Mouse (Mus musculus) fat pad, adult 2 months (tissue): ENCODE measurements around the gene Mapkbp1.

Experiments used
- DNase-seq: peaks from one replicate; pipeline ENCODE4 v3.0.0-alpha.2; 2011; ENCODE audit warnings: low read depth, low spot score; ENCODE audit errors: extremely low read depth

Mapkbp1 gene

DNA sequence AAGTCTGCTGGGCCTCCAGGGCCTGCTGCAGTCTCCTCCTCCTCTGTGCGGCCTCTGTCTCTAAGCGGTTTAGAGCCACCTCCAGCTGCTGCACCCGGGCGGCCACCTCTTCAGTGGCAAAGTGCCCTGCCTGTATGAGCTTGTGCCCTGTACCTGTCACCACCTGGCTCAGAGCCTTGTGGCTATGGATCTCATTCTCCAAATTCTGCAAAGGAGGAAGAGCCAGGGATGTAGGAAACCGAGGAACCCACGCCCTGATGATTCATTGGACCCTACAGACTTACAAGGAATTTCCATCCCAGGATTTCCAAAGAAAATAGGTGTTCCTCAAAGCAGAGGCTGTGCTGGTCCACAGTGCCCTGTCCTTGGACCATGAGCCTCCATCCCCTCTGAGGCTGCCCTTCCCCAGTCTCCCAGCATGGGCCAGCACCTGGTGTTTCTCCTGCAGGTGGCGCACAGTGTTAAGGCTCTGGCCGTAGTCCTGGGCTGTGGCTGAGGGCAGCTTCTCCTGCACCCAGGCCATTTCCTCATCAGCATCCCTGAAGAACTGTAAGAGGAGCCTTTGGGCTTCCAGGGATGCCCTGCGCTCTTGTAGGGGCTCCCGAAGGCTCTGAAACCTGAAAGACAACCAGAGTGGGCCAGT, 77.3 kb downstream of the Mapkbp1 start:
- no peak for DNase-seq

DNA sequence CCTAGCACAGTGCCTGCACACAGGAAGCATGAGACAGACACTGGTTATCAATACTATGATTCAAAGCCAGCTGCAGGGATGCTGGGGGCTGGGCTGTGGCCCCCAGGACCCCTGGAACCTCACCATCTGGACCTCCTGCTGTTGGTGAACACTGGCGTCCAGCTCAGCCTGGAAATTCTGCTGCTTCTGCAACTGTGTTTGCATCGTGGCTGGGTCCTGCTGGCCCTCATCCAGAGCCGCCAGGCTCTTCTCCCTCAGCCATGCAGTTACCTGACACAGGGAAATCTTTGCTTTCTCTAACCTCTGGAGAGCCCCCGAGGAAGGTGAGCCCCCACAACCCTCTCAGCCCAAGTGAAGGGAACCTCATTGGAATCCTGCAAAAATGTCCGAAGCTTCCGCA, 78.9 kb downstream of the Mapkbp1 start:
- no peak for DNase-seq

DNA sequence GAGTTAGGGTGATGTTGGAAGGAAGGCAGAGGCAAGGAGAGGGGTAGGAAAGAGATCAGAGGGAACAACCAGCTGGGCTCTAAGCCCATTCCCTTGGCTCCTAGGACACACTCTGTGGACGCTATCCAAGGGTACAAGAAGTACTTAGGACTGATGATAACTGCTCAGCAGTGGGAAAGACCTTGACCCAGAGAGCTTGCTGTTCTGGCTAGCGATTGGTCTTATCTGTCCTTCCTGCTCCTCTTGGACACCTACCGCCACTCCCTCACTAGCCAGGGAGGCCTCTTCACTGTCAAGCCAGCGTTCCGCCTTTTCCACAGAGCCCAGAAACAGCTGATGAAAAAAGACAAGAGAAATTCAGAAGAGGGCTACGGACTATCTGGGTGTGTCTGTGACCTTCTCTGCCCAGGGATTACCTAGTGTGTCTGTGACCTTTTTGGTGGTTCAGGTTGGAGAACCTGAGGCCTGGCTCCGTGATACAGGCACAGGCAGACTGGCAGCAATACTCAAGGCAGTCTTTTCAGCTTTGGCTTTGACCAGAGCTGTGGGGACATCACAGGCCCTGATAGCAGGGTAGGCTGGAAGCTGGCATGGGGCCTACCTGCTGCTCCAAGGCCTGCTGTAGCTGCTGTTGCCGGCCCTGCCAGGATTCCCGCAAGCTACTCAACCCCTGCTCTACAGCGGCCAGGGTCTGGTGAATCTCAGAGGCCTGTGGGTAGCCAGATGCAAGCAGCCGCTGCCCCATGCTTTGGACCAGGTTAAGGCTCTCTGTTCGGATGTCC, 82.5 kb downstream of the Mapkbp1 start:
- DNase-seq, result no peak

DNA sequence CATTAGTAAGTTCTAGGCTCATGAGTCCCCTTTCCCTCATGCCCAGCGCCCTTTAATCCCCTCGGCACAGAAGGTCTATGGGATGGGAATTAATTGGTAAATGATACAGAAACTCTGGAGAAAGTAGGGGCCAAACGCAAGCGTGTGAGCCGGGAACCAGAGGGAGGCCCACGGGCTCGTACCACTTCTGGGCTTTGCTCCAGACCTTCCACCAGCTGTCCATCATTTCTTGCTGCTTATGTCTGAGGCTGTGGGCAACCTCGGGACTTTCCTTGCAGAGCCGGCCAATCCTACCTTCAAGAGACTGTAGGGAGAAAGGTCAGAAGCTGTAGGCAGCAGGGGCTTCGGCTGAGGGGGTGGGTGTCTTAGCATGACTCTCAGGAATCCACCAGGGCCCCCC, 83.4 kb downstream of the Mapkbp1 start:
- no peak for DNase-seq

DNA sequence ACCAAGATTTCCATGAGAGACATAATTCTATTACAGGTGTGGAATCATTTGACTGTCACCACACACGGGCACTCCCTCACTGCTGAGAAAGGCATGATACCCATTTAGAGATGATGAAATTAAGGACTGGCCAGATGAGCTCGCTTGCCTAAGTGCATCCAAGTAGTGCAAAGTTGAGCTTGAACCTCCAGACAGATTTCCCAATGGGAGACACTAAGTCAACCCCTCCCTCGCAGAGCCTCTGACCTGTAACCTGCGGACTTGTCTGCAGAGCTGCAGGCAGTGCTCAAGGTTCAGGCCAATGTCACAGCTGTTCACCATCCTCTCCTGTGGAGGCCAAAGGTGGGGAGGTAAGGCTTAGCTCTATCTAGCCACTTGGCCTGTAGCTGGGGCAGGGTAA, 86.3 kb downstream of the Mapkbp1 start:
- peak; percentile 94 for DNase-seq

DNA sequence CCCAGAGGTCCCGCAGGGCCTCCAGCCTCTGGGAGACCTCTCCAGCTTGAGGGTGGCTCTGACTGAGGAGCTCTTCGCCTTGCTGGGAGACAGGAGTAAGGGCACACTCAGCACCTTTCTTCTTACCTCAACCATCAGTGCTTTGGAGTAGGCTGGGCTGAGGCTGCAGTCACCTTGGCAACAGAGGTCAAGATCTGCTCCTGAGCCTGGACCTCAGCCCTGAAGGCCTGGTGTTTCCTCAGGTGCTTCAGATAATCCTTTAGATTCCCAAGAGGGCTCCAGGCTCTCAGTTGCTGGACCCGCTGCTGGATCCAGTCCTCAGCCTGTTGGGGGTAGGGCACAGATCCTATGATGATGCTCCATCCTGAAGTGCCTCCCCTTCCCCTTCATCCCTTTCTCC, 87.0 kb downstream of the Mapkbp1 start:
- DNase-seq, result no peak

DNA sequence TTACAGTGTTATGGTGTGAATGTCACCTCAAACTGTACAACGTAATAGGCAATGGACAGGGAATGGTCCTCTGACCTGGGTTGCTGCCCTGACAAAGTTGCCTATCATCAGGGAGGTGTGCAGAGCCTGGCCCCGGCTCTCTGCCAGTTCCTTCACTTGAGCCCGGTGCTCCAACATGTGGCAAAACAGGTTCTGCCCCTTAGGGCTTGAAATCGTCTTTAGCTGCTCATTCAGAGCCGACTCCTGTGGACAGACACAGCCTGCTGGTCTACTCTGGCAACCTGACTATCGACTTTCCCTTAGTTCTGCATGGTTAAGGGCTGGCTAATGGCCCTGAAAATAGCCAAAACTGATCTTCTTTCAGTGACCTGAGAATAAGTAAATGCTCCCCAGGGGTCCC, 87.7 kb downstream of the Mapkbp1 start:
- DNase-seq, result peak; percentile 95

DNA sequence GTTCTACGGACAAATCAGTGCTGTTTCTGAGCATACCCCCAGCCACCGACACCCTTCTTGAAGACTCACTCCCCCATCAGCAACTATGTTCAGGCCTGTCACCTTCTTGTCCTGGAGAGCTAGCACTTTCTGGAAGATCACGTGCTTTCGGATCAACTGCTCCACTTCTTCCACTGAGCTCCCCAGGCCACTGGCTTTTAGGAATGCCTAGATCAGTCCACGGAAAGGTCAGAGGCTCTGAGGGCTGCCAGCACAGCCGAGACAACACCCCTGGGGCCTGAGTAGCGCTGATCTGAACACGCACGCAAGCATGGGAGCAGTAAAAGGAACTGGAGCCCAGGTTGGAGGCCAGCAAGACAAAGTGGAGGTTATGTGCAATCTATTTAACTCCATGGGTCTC, 88.2 kb downstream of the Mapkbp1 start:
- peak; percentile 36 for DNase-seq

DNA sequence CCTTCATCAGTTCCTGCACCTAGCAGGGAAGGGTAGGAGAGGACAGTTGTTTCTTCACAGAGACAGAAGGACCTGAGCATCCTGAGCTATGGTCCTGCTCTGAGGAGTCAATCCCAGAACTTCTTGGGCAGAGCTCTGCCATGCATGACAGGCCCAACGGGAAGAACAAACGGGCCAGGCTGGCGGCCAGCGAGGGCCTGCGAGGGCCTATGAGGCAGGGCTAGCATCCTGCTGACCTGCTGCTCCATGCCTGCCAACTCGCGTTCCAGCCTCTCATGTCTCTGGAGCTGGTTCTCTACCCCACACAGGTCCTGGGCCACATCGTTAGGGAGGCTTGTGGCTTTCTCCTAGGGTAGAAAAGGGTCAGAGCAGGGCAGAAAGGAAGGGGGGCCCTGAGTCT, 89.7 kb downstream of the Mapkbp1 start:
- no peak for DNase-seq

DNA sequence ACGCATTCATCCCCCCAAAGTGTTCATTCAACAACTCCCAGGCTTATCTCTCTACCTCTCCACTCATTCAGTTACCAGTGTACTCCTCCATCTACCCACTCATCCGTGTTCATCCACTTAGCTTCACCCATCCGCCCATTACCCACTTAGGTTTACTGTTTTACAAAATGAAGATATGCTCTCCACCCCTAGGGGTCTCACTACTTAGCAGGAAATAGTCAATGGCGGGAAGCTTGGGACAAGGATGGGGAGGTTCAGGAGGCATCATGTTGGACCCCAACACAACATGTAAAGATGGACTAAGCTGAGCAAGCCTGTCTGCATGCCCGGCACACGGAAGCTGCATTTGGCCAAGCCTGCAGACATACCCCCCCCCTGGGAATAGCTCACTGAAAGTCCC, 92.1 kb downstream of the Mapkbp1 start:
- no peak for DNase-seq

DNA sequence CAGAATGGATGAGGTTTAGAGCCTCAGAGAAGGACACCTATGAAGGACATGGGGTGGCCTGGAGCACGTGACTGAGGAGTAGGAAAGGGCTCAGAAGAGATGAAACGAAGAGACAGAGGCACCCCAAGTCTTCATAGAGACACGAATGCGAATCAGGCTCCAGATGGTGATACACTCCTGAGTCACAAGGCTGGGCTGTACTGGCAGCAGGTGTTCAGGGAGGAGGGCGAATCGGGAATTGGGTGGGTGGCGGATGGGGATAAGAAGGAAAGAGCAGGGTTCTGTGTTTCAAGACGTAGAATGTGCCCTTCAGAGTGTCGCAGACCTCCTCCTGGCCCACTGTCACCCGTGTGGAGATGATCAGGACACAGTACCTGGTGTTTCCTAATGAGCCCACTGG, 92.7 kb downstream of the Mapkbp1 start:
- no peak for DNase-seq

DNA sequence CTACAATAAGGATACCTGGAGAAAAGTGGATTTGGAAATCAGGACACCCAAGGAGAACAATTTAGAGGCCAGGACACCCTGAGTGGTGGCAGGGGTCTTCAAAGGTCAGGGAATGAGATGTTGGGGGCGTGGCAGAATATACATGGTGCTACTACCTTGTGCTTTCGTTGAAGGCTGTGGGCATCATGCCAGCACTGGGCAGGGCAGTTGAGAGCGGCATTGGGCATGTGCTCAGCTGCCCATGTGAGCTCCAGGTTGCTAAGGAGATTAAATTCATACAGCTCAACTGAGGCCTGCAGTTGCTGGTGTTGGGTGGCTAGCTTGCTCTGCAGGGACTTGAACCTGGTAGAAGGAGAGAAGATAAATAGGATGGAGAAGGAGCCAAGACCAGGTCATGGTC, 93.7 kb downstream of the Mapkbp1 start:
- no peak for DNase-seq

DNA sequence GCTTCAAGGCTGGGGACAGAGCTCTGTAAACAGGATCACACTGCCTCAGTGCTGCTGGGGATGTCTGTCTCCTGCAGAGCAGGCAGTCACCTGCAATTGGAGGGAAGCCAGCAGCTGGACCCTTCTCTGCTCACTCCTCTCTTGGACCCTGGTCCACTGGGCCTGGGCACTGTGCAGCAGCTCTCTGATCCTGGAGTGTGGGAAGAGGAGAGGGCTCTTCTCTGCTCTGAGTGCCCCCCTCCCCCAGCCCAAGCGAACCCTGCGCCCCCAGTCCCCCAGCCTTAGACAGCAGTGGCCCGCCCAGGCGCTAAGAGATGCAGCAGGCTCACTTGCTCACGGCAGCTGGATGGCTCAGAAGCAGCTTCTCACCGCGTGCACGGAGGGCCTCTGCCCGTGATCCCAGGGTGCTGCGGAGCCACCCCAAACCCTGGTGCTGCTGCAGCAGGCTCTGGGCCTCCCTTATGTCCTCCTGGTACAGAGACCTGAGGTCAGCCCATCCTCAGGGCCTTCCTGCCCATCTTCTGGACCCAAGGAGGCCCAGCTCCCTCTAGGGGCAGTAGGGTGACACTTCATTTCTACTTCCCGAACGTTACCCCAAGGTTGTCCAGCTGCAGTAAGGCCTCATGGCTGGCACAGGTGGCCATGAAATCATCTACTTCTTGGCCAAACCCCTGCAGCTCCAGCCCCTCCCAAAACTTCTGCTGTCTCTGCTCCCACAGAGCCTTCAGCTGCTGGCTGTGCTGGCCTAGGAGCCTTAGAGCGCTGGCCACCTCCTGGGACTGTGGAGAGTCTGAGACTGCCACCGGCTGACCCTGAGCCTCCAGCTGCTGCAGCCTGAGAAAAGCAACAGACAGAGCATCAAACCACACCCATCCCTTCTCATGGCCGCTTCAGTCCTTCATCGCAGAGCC, 96.3 kb downstream of the Mapkbp1 start:
- DNase-seq, result no peak

DNA sequence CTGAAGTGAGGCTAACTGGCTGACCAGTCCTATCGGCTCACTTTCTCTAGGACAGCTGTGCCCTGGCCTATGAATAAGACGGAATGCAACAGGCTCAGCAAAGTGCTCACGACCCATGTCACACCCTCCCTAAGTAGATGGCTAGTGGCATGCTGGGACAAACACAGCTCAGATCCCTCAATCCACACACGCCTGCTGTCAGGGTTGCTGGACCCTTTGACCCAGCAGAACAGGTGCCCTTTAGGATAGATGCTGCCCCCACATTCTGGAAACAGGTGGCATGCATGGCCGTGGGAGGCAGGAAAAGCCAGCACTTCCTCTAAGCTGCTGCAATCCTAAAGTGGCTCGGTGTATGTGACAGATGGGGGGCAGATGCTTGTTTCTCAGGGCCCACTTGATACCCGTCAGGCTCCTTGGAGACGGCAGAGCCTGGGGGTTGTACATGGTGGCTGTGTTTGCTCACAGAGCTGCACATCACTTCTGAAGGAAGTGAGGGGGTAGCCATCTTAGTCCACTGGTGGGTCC, 97.0 kb downstream of the Mapkbp1 start:
- DNase-seq, result no peak

DNA sequence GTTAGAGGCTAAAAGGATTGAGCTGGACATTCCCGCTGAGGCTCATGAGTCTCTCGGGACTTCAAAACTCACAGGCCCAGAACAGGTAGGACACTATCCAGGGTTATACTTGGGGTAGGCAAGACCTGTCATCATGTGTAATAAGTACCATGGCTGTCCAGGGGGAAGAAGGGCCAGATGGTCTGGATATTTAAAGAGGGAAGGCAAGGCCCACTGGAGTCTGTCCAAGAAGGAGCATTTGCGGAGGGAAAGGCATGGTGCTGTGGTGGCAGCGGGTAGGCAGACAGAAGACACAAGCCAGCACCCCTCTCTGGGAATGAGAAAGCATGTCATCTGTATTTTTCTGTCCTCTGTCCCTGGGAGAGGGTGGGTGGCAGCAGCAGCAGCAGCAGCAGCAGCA, 101.6 kb downstream of the Mapkbp1 start:
- DNase-seq, result no peak

DNA sequence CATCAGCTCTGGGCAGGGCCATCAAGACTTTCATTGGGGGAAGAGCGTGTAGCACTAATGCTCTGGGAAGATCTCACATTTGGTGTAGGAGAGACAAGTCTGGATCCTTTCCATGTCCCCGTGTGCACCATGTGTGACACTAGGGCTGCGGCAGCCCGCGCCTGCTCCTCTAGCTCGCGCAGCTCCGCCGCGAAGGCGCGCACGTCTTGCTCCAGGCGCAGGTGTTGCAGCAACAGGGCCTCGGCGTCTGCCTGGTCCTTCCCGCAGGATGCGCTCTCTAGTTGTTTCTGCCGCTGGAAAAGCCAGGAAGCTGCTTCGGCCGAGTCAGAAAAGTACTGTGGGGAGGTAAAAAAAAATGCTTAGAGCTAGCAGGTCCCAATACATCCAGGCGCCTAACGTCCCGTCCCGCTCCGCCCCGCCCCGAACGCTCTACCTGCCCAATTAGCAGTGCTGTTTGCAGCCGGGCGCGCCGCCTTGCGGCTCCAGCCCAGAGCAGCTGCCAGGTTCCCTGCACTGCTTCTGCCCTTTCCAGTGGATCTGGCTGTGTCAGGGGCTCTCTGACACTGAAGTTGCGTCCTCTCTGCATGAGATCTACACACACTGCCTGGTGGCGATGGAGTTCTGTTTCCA, 103.7 kb downstream of the Mapkbp1 start:
- DNase-seq, result no peak
